Mouse (Mus musculus) brain, embryonic 14.5 days (tissue): ENCODE measurements around the gene Fam163b.

ENCODE experiments used
- CTCF ChIP-seq: fragments of 200-500 bp; IDR thresholded peaks from 2 replicates; pipeline ENCODE4 v1.5.1; 2012; ENCODE audit warnings: inconsistent platforms, mild to moderate bottlenecking, moderate library complexity, borderline replicate concordance; ENCODE audit not compliant: insufficient read depth, insufficient read length; ENCODE audit errors: extremely low read depth
- POLR2A ChIP-seq: fragments of 200-500 bp; IDR thresholded peaks from 2 replicates; pipeline ENCODE4 v1.6.1; 2012; ENCODE audit warnings: mild to moderate bottlenecking, inconsistent platforms, borderline replicate concordance; ENCODE audit not compliant: poor library complexity, insufficient read depth, insufficient read length, severe bottlenecking; ENCODE audit errors: extremely low read depth

DNA sequence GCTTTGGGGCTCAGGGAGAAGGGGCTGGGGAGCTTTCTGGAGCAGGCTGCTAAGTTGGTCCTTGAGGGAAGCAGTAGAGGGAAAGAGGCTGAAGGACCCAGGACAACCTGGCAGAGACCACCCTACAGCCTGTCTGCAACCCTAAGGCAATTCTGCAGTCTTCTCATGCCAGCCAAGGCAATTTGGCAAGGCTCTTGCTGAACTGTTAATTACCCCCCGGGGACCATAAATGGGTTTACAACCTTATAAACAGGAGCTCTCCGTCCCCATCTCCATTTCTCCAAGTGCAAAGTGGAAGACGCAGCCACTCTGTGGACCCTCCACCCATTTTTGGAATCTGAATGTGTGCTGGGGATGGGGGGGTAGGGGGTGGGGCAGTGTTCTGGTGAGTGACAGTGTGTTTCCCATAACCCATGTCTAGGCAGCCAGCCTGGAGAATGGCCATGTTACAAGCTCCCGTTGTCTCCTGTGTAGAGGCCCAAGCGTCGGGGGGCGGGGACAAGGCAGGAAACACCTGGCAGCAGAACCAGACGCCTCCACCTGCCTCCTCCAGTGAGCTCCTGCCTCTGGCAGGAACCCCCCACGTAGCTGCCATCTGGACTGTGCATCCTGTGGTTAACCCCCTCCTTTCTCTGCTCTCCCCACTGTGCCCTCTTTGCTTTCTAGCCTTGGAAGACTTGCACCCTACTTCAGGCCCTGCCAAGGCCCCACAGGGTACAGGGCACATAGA is 20.5 kb downstream of the Fam163b start:
- no peak for TF ChIP-seq CTCF
- TF ChIP-seq POLR2A: no peak
